Mouse (Mus musculus): ENCODE data around the gene Fbxw7. TPM values are rescaled to one million over a fixed set of nuclear protein-coding genes. Genes with fewer than 3 reads are reported as not detected.

Fbxw7 gene
- polyA plus RNA-seq, 1 experiment = 34.4 TPM

DNA sequence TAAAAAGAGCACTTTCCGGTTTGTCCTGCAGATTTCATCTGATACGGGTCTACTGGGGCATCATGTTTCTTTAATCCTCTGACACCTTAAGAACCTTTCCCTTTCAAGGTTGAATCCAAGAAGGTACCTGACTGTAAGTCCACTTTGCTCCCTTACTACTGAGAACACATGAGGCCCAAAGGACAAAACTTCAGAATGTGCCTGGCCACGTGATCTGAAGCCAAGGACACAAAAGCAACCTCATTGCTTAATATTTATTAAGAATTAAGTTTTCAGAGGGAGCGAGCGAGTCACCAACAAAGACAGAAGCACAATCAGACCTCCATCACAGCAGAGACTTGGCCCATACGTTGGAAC, 40.0 kb upstream of the Fbxw7 start:
- Histone ChIP-seq H3K4me3 (ENCODE audit: low read depth, low read length) (no peak overlapping the region), H3K27ac (ENCODE audit: insufficient read depth, low read length) (no peak overlapping the region), H3K4me1 (ENCODE audit: control insufficient read depth, insufficient read depth, low read length) (no peaks in the 10 kb centered on the region), H3K36me3 (ENCODE audit: control insufficient read depth, insufficient read depth, low read length, poor library complexity, severe bottlenecking) (no peaks in the 10 kb centered on the region), H3K9me3 (replicated peaks; ENCODE audit: control insufficient read depth, insufficient read depth, low read length, poor library complexity, severe bottlenecking) (no peaks in the 10 kb centered on the region), H3K9ac (ENCODE audit: low read depth, poor library complexity, severe bottlenecking) (no peak overlapping the region), H3K27me3 (ENCODE audit: control insufficient read depth, insufficient read depth, low read length, poor library complexity, severe bottlenecking) (no peaks in the 10 kb centered on the region)
- no peak for TF ChIP-seq EP300 (IDR thresholded peaks at IDR 0.05; ENCODE audit: insufficient read depth, low read depth, low read length)
- TF ChIP-seq POLR2A (IDR thresholded peaks at IDR 0.05; ENCODE audit: insufficient read depth, low read length) = no peak
- no peak for TF ChIP-seq CTCF (IDR thresholded peaks at IDR 0.05; ENCODE audit: low read depth, low read length)

DNA sequence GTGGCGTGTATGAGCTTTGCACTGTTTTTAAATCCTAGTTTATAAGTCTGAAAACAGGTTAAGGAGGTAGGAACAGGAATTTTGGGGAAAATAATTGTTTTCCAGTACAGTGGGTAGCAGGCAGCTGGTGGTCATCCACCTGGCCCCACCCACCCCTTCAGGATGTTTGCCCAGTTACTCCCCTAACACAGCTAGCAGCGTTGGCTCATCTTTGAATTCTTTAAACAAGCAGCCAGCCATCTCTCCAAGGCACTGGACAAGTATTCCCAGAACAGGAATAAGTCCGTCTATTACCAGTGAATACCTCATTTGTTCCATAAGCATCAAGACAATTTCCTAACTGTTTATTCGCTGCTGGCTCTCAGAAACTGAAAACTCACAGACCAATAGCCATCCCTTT, 39.5 kb upstream of the Fbxw7 start:
- H3K9ac ChIP-seq (ENCODE audit: low read depth, poor library complexity, severe bottlenecking) = no peak overlapping the region
- no peaks in the 10 kb centered on the region for H3K27me3 ChIP-seq (ENCODE audit: control insufficient read depth, insufficient read depth, low read length, poor library complexity, severe bottlenecking)
- TF ChIP-seq EP300 (IDR thresholded peaks at IDR 0.05; ENCODE audit: insufficient read depth, low read depth, low read length) (no peak), CTCF (IDR thresholded peaks at IDR 0.05; ENCODE audit: low read depth, low read length) (no peak), POLR2A (IDR thresholded peaks at IDR 0.05; ENCODE audit: insufficient read depth, low read length) (no peak)
- no peaks in the 10 kb centered on the region for H3K9me3 ChIP-seq (replicated peaks; ENCODE audit: control insufficient read depth, insufficient read depth, low read length, poor library complexity, severe bottlenecking)
- no peaks in the 10 kb centered on the region for H3K4me1 ChIP-seq (ENCODE audit: control insufficient read depth, insufficient read depth, low read length)
- H3K4me3 ChIP-seq (ENCODE audit: low read depth, low read length) = no peak overlapping the region
- no peak overlapping the region for H3K27ac ChIP-seq (ENCODE audit: insufficient read depth, low read length)
- H3K36me3 ChIP-seq (ENCODE audit: control insufficient read depth, insufficient read depth, low read length, poor library complexity, severe bottlenecking) = no peaks in the 10 kb centered on the region

DNA sequence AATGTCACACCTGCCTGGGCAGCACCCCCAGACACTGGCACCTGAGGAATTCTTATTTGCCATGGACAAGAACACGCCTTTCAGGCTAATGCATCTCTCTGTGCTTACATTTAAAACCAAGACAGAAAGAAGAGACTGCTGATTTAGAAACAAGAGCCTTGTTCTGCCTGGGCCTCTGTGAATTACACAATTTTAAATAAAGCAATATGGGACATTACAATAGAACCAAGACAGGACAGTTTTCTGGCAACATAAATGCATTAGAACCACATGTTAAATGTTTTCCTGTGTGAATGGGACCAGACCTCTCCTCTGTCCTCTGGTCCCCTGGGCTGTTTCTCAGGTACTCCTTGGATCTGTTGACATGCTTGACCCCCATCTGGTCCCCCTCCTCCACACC, 39.0 kb upstream of the Fbxw7 start:
- Histone ChIP-seq H3K9me3 (replicated peaks; ENCODE audit: control insufficient read depth, insufficient read depth, low read length, poor library complexity, severe bottlenecking) (no peaks in the 10 kb centered on the region), H3K27me3 (ENCODE audit: control insufficient read depth, insufficient read depth, low read length, poor library complexity, severe bottlenecking) (no peaks in the 10 kb centered on the region), H3K4me1 (ENCODE audit: control insufficient read depth, insufficient read depth, low read length) (no peaks in the 10 kb centered on the region), H3K4me3 (ENCODE audit: low read depth, low read length) (no peak overlapping the region), H3K9ac (ENCODE audit: low read depth, poor library complexity, severe bottlenecking) (no peak overlapping the region), H3K27ac (ENCODE audit: insufficient read depth, low read length) (no peak overlapping the region), H3K36me3 (ENCODE audit: control insufficient read depth, insufficient read depth, low read length, poor library complexity, severe bottlenecking) (no peaks in the 10 kb centered on the region)
- no peak for TF ChIP-seq EP300 (IDR thresholded peaks at IDR 0.05; ENCODE audit: insufficient read depth, low read depth, low read length)
- no peak for TF ChIP-seq POLR2A (IDR thresholded peaks at IDR 0.05; ENCODE audit: insufficient read depth, low read length)

DNA sequence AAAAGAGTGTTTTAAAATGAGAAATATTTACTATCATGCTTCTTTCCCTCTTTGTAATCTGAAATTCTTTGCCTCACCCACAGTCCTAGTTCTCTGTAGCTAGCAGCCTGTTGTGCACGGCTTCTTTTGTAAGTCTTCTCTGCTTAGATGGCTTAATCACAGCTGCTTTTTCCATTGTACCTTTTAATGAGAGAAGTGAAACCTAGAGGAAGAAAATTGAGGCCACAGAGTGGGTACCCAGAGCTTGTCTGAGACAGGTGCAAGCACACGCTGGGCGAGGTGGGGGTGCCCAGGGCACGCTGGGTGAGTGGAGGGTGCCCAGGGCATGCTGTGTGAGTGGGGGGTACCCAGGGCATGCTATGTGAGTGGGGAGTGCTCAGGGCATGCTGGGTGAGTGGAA, 27.2 kb upstream of the Fbxw7 start:
- Histone ChIP-seq H3K27me3 (ENCODE audit: control insufficient read depth, insufficient read depth, low read length, poor library complexity, severe bottlenecking) (no peaks in the 10 kb centered on the region), H3K4me1 (ENCODE audit: control insufficient read depth, insufficient read depth, low read length) (no peaks in the 10 kb centered on the region), H3K36me3 (ENCODE audit: control insufficient read depth, insufficient read depth, low read length, poor library complexity, severe bottlenecking) (no peaks in the 10 kb centered on the region), H3K27ac (ENCODE audit: insufficient read depth, low read length) (no peak overlapping the region), H3K9me3 (replicated peaks; ENCODE audit: control insufficient read depth, insufficient read depth, low read length, poor library complexity, severe bottlenecking) (peaks cover 9% of the 10 kb centered on the region), H3K4me3 (ENCODE audit: low read depth, low read length) (no peak overlapping the region), H3K9ac (ENCODE audit: low read depth, poor library complexity, severe bottlenecking) (no peak overlapping the region)
- no peak for TF ChIP-seq POLR2A (IDR thresholded peaks at IDR 0.05; ENCODE audit: insufficient read depth, low read length)
- TF ChIP-seq EP300 (IDR thresholded peaks at IDR 0.05; ENCODE audit: insufficient read depth, low read depth, low read length) = no peak
- TF ChIP-seq CTCF (IDR thresholded peaks at IDR 0.05; ENCODE audit: low read depth, low read length) = no peak

DNA sequence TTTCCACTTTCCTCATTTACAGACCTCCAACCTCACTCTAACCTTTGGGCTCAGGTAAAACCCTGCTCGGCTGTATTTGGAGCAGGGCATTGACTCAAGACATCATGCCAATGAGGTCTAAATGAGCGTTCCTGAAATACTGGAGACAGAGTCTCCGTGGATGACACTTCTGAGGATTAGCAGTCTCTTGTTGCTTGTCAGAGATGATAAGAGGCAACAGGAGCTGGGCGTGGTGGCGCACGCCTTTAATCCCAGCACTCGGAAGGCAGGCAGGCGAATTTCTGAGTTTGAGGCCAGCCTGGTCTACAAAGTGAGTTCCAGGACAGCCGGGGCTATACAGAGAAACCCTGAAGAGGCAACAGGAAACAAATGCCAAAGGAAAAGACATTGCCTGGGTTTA, 11.0 kb upstream of the Fbxw7 start:
- Histone ChIP-seq H3K27ac (ENCODE audit: insufficient read depth, low read length) (no peak overlapping the region), H3K9ac (ENCODE audit: low read depth, poor library complexity, severe bottlenecking) (no peak overlapping the region), H3K27me3 (ENCODE audit: control insufficient read depth, insufficient read depth, low read length, poor library complexity, severe bottlenecking) (no peaks in the 10 kb centered on the region), H3K9me3 (replicated peaks; ENCODE audit: control insufficient read depth, insufficient read depth, low read length, poor library complexity, severe bottlenecking) (no peaks in the 10 kb centered on the region), H3K4me1 (ENCODE audit: control insufficient read depth, insufficient read depth, low read length) (no peaks in the 10 kb centered on the region), H3K4me3 (ENCODE audit: low read depth, low read length) (no peak overlapping the region), H3K36me3 (ENCODE audit: control insufficient read depth, insufficient read depth, low read length, poor library complexity, severe bottlenecking) (no peaks in the 10 kb centered on the region)
- TF ChIP-seq CTCF (IDR thresholded peaks at IDR 0.05; ENCODE audit: low read depth, low read length) (no peak), POLR2A (IDR thresholded peaks at IDR 0.05; ENCODE audit: insufficient read depth, low read length) (no peak), EP300 (IDR thresholded peaks at IDR 0.05; ENCODE audit: insufficient read depth, low read depth, low read length) (no peak)

DNA sequence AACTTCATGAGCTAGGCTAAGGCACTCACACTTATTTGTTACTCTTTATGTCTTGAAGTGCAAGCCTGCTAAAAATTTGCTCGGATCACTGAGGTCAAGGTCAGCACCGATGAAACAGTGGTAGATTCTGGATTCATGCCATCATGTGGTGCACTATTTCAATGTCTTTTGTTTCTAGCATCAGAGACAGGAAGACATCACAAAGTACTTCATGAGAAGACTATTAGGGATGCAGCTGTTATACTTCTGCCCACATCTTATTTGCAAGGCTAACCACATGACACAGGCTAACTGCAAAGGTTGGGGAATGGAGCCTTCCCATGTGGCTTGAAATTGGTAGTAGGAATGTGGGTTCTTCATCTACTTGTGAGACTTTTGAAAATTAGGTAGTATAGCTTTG, 8.9 kb upstream of the Fbxw7 start:
- no peaks in the 10 kb centered on the region for H3K9me3 ChIP-seq (replicated peaks; ENCODE audit: control insufficient read depth, insufficient read depth, low read length, poor library complexity, severe bottlenecking)
- H3K27ac ChIP-seq (ENCODE audit: insufficient read depth, low read length) = no peak overlapping the region
- H3K9ac ChIP-seq (ENCODE audit: low read depth, poor library complexity, severe bottlenecking) = no peak overlapping the region
- no peaks in the 10 kb centered on the region for H3K36me3 ChIP-seq (ENCODE audit: control insufficient read depth, insufficient read depth, low read length, poor library complexity, severe bottlenecking)
- no peaks in the 10 kb centered on the region for H3K27me3 ChIP-seq (ENCODE audit: control insufficient read depth, insufficient read depth, low read length, poor library complexity, severe bottlenecking)
- no peak overlapping the region for H3K4me3 ChIP-seq (ENCODE audit: low read depth, low read length)
- no peak for TF ChIP-seq CTCF (IDR thresholded peaks at IDR 0.05; ENCODE audit: low read depth, low read length)
- no peak for TF ChIP-seq POLR2A (IDR thresholded peaks at IDR 0.05; ENCODE audit: insufficient read depth, low read length)
- no peak for TF ChIP-seq EP300 (IDR thresholded peaks at IDR 0.05; ENCODE audit: insufficient read depth, low read depth, low read length)
- H3K4me1 ChIP-seq (ENCODE audit: control insufficient read depth, insufficient read depth, low read length) = no peaks in the 10 kb centered on the region
